Comparison of ENCODE assay signal across 8 mouse cellular contexts in genomic region chr4:9136657-9137056, GRCm38 (mm10).
A peak's percentile ranks its signal among the peaks of the same experiment; 100 is the strongest.
DNase-seq lines count a peak whose midpoint lies in the region; ATAC-seq and TF ChIP-seq lines count a peak whose summit lies in the region.

No protein-coding gene starts in this region.

- peak overlapping the region; percentile 87 for H3K27ac ChIP-seq in layer of hippocampus, adult 2 months
- no peak overlapping the region for H3K27ac ChIP-seq in embryonic facial prominence, embryonic 15.5 days (replicated peaks)
- peak overlapping the region; percentile 89 for H3K27ac ChIP-seq in hindbrain, embryonic 12.5 days
- peak overlapping the region; percentile 85 for H3K27ac ChIP-seq in midbrain, embryonic 14.5 days (replicated peaks; ENCODE audit: low read depth, low read length)

- no peak for TF ChIP-seq CTCF in layer of hippocampus, adult 2 months (conservative IDR thresholded peaks at IDR 0.05)

- 35% methylated on average over 13 of the region's 13 CpGs for WGBS in embryonic facial prominence, embryonic 15.5 days
- whole genome bisulfite sequencing in hindbrain, embryonic 12.5 days = 52% methylated on average over 13 of the region's 13 CpGs
- WGBS in midbrain, embryonic 14.5 days = 49% methylated on average over 13 of the region's 13 CpGs

- no peaks in the 10 kb centered on the region for H3K9me3 ChIP-seq in embryonic facial prominence, embryonic 15.5 days (replicated peaks)
- 0 out of 2 replicates have a peak, but pooled peaks cover 4% of the 10 kb centered on the region for H3K9me3 ChIP-seq in hindbrain, embryonic 12.5 days (replicated peaks)
- no peaks in the 10 kb centered on the region for H3K9me3 ChIP-seq in midbrain, embryonic 14.5 days (ENCODE audit: control insufficient read depth, low read length)

- H3K4me2 ChIP-seq in embryonic facial prominence, embryonic 15.5 days (replicated peaks) = peak overlapping the region; percentile 69
- H3K4me2 ChIP-seq in hindbrain, embryonic 12.5 days (replicated peaks) = peak overlapping the region; percentile 54
- peak overlapping the region; percentile 51 for H3K4me2 ChIP-seq in midbrain, embryonic 14.5 days (ENCODE audit: low read length)

- H3K4me3 ChIP-seq in layer of hippocampus, adult 2 months = peak overlapping the region; percentile 45; the same call in 1 of the 2 replicates
- H3K4me3 ChIP-seq in embryonic facial prominence, embryonic 15.5 days (replicated peaks) = peak overlapping the region; percentile 35
- H3K4me3 ChIP-seq in hindbrain, embryonic 12.5 days = no peak overlapping the region
- H3K4me3 ChIP-seq in midbrain, embryonic 14.5 days (replicated peaks; ENCODE audit: low read depth, low read length) = no peak overlapping the region

- no peaks in the 10 kb centered on the region for H3K36me3 ChIP-seq in embryonic facial prominence, embryonic 15.5 days
- H3K36me3 ChIP-seq in hindbrain, embryonic 12.5 days = no peaks in the 10 kb centered on the region
- no peaks in the 10 kb centered on the region for H3K36me3 ChIP-seq in midbrain, embryonic 14.5 days (ENCODE audit: control insufficient read depth, insufficient read depth, low read length)

- peaks cover 9% of the 10 kb centered on the region; the same call in 1 of the 2 replicates for H3K4me1 ChIP-seq in embryonic facial prominence, embryonic 15.5 days
- H3K4me1 ChIP-seq in hindbrain, embryonic 12.5 days = peaks cover 10% of the 10 kb centered on the region
- peaks cover 7% of the 10 kb centered on the region; the same call in 1 of the 2 replicates for H3K4me1 ChIP-seq in midbrain, embryonic 14.5 days (ENCODE audit: control insufficient read depth, insufficient read depth, low read length)

- H3K27me3 ChIP-seq in embryonic facial prominence, embryonic 15.5 days = peaks cover 3% of the 10 kb centered on the region; the same call in 1 of the 2 replicates
- no peaks in the 10 kb centered on the region for H3K27me3 ChIP-seq in hindbrain, embryonic 12.5 days
- no peaks in the 10 kb centered on the region for H3K27me3 ChIP-seq in midbrain, embryonic 14.5 days (ENCODE audit: control insufficient read depth, insufficient read depth, low read length)

- DNase-seq in layer of hippocampus, adult 2 months (ENCODE audit: low spot score in 2 of 2) = no peak
- DNase-seq in layer of hippocampus, postnatal 36 days = no peak
- peak; percentile 43 for DNase-seq in midbrain, embryonic 14.5 days
- no peak for DNase-seq in thymus, postnatal 10 days (ENCODE audit: low spot score in 2 of 2)
- DNase-seq in thymus, postnatal 25 days = no peak

- no peak for ATAC-seq in embryonic facial prominence, embryonic 15.5 days (ENCODE audit: insufficient number of reproducible peaks, low FRiP score, low TSS enrichment, low read depth)
- no peak for ATAC-seq in hindbrain, embryonic 12.5 days (ENCODE audit: low FRiP score)
- ATAC-seq in midbrain, embryonic 14.5 days (ENCODE audit: low FRiP score, low TSS enrichment) = no peak
- ATAC-seq in erythroid progenitor cell, adult 5-6 weeks (replicated peaks; ENCODE audit: low FRiP score, poor library complexity, severe bottlenecking) = no peak

- H3K9ac ChIP-seq in embryonic facial prominence, embryonic 15.5 days = no peak overlapping the region
- H3K9ac ChIP-seq in hindbrain, embryonic 12.5 days = peak overlapping the region; percentile 56; the same call in 1 of the 2 replicates
- peak overlapping the region; percentile 49 for H3K9ac ChIP-seq in midbrain, embryonic 14.5 days (replicated peaks; ENCODE audit: low read length)

Comparison
In these comparisons a context has a peak if more than half of its experiments do, and no peak if none do; other contexts are left out.
1. H3K4me3 ChIP-seq: peak in layer of hippocampus, adult 2 months (single experiment) and embryonic facial prominence, embryonic 15.5 days (single experiment); none in hindbrain, embryonic 12.5 days (single experiment) and midbrain, embryonic 14.5 days (single experiment).
2. Peak in every context shown above with its lines, with median percentiles within 50 percentile points of each other: H3K4me2 ChIP-seq.